Mouse (Mus musculus): ENCODE data around the gene Slc10a6. TPM values are rescaled to one million over a fixed set of nuclear protein-coding genes. Genes with fewer than 3 reads are reported as not detected.

Slc10a6 gene
- polyA plus RNA-seq, 1 experiment from 2014 or later: not detected

GRCm38 (mm10) chr5:103603115-103603893, 25.9 kb downstream of the Slc10a6 start:
- H3K4me2 ChIP-seq (ENCODE audit: low read length): no peak overlapping the region
- H3K4me3 ChIP-seq (replicated peaks; ENCODE audit: low read length): no peak overlapping the region
- H3K9me3 ChIP-seq (ENCODE audit: control insufficient read depth, low read length): no peaks in the 10 kb centered on the region
- no peak overlapping the region for H3K9ac ChIP-seq (replicated peaks; ENCODE audit: low read depth, low read length)
- H3K27me3 ChIP-seq (replicated peaks; ENCODE audit: control insufficient read depth, insufficient read depth, low read length): no peaks in the 10 kb centered on the region
- no peak for ATAC-seq
- 28% methylated on average over 11 of the region's 11 CpGs for WGBS
- no peak overlapping the region for H3K27ac ChIP-seq (ENCODE audit: low read length)
- H3K4me1 ChIP-seq (replicated peaks; ENCODE audit: control insufficient read depth, insufficient read depth, low read length): peaks cover 5% of the 10 kb centered on the region
- no peaks in the 10 kb centered on the region for H3K36me3 ChIP-seq (ENCODE audit: control insufficient read depth, insufficient read depth)

- no peak overlapping the region for H3K4me3 ChIP-seq (replicated peaks; ENCODE audit: low read length)
- no peak overlapping the region for H3K4me2 ChIP-seq (ENCODE audit: low read length)
- no peaks in the 10 kb centered on the region for H3K27me3 ChIP-seq (replicated peaks; ENCODE audit: control insufficient read depth, insufficient read depth, low read length)
- H3K9ac ChIP-seq (replicated peaks; ENCODE audit: low read depth, low read length): no peak overlapping the region
- H3K9me3 ChIP-seq (ENCODE audit: control insufficient read depth, low read length): no peaks in the 10 kb centered on the region
- no peaks in the 10 kb centered on the region for H3K36me3 ChIP-seq (ENCODE audit: control insufficient read depth, insufficient read depth)
- ATAC-seq: no peak
- 83% methylated on average over 5 of the region's 5 CpGs for whole genome bisulfite sequencing
- H3K4me1 ChIP-seq (replicated peaks; ENCODE audit: control insufficient read depth, insufficient read depth, low read length): peaks cover 21% of the 10 kb centered on the region
- H3K27ac ChIP-seq (ENCODE audit: low read length): no peak overlapping the region
Measured at GRCm38 (mm10) chr5:103598881-103599280, 30.3 kb downstream of the Slc10a6 start.

- no peaks in the 10 kb centered on the region for H3K9me3 ChIP-seq (ENCODE audit: control insufficient read depth, low read length)
Measured at GRCm38 (mm10) chr5:103598264-103598663, 30.9 kb downstream of the Slc10a6 start.

GRCm38 (mm10) chr5:103597604-103598003, 31.6 kb downstream of the Slc10a6 start:
- 75% methylated on average over 6 of the region's 6 CpGs for WGBS
- H3K27me3 ChIP-seq (replicated peaks; ENCODE audit: control insufficient read depth, insufficient read depth, low read length): no peaks in the 10 kb centered on the region
- no peak overlapping the region for H3K4me3 ChIP-seq (replicated peaks; ENCODE audit: low read length)
- no peaks in the 10 kb centered on the region for H3K9me3 ChIP-seq (ENCODE audit: control insufficient read depth, low read length)
- ATAC-seq: no peak
- no peak overlapping the region for H3K27ac ChIP-seq (ENCODE audit: low read length)
- peaks cover 16% of the 10 kb centered on the region for H3K4me1 ChIP-seq (replicated peaks; ENCODE audit: control insufficient read depth, insufficient read depth, low read length)
- no peak overlapping the region for H3K9ac ChIP-seq (replicated peaks; ENCODE audit: low read depth, low read length)
- H3K4me2 ChIP-seq (ENCODE audit: low read length): no peak overlapping the region
- H3K36me3 ChIP-seq (ENCODE audit: control insufficient read depth, insufficient read depth): no peaks in the 10 kb centered on the region

More at GRCm38 (mm10) chr5:103598264-103598663, 30.9 kb downstream of the Slc10a6 start:
- H3K4me2 ChIP-seq (ENCODE audit: low read length): no peak overlapping the region
- no peaks in the 10 kb centered on the region for H3K27me3 ChIP-seq (replicated peaks; ENCODE audit: control insufficient read depth, insufficient read depth, low read length)
- WGBS: 87% methylated on average over 9 of the region's 9 CpGs
- H3K36me3 ChIP-seq (ENCODE audit: control insufficient read depth, insufficient read depth): no peaks in the 10 kb centered on the region
- H3K4me1 ChIP-seq (replicated peaks; ENCODE audit: control insufficient read depth, insufficient read depth, low read length): peaks cover 18% of the 10 kb centered on the region
- H3K27ac ChIP-seq (ENCODE audit: low read length): no peak overlapping the region
- H3K9ac ChIP-seq (replicated peaks; ENCODE audit: low read depth, low read length): no peak overlapping the region
- no peak for ATAC-seq
- H3K4me3 ChIP-seq (replicated peaks; ENCODE audit: low read length): no peak overlapping the region

GRCm38 (mm10) chr5:103596467-103597146, 32.6 kb downstream of the Slc10a6 start:
- 58% methylated on average over 14 of the region's 14 CpGs for WGBS
- Histone ChIP-seq H3K9me3 (ENCODE audit: control insufficient read depth, low read length) (no peaks in the 10 kb centered on the region), H3K9ac (replicated peaks; ENCODE audit: low read depth, low read length) (no peak overlapping the region), H3K4me1 (replicated peaks; ENCODE audit: control insufficient read depth, insufficient read depth, low read length) (peaks cover 16% of the 10 kb centered on the region), H3K4me2 (ENCODE audit: low read length) (no peak overlapping the region), H3K4me3 (replicated peaks; ENCODE audit: low read length) (no peak overlapping the region), H3K27me3 (replicated peaks; ENCODE audit: control insufficient read depth, insufficient read depth, low read length) (no peaks in the 10 kb centered on the region), H3K27ac (ENCODE audit: low read length) (peak overlapping the region; percentile 54; the same call in 1 of the 2 replicates), H3K36me3 (ENCODE audit: control insufficient read depth, insufficient read depth) (no peaks in the 10 kb centered on the region)
- ATAC-seq: peak; percentile 78

GRCm38 (mm10) chr5:103595394-103596226, 33.6 kb downstream of the Slc10a6 start:
- H3K9ac ChIP-seq (replicated peaks; ENCODE audit: low read depth, low read length): no peak overlapping the region
- ATAC-seq: peak; percentile 19; the same call in 1 of the 2 replicates
- H3K9me3 ChIP-seq (ENCODE audit: control insufficient read depth, low read length): no peaks in the 10 kb centered on the region
- 0 out of 2 replicates have a peak overlapping the region, but pooled peaks have one; percentile 12 for H3K27ac ChIP-seq (ENCODE audit: low read length)
- peaks cover 16% of the 10 kb centered on the region for H3K4me1 ChIP-seq (replicated peaks; ENCODE audit: control insufficient read depth, insufficient read depth, low read length)
- no peak overlapping the region for H3K4me2 ChIP-seq (ENCODE audit: low read length)
- H3K36me3 ChIP-seq (ENCODE audit: control insufficient read depth, insufficient read depth): no peaks in the 10 kb centered on the region
- H3K27me3 ChIP-seq (replicated peaks; ENCODE audit: control insufficient read depth, insufficient read depth, low read length): no peaks in the 10 kb centered on the region
- no peak overlapping the region for H3K4me3 ChIP-seq (replicated peaks; ENCODE audit: low read length)
- WGBS: 61% methylated on average over 13 of the region's 13 CpGs

- no peaks in the 10 kb centered on the region for H3K36me3 ChIP-seq (ENCODE audit: control insufficient read depth, insufficient read depth)
- no peak overlapping the region for H3K4me3 ChIP-seq (replicated peaks; ENCODE audit: low read length)
- H3K27ac ChIP-seq (ENCODE audit: low read length): no peak overlapping the region
- H3K4me1 ChIP-seq (replicated peaks; ENCODE audit: control insufficient read depth, insufficient read depth, low read length): peaks cover 16% of the 10 kb centered on the region
- no peaks in the 10 kb centered on the region for H3K27me3 ChIP-seq (replicated peaks; ENCODE audit: control insufficient read depth, insufficient read depth, low read length)
- H3K9me3 ChIP-seq (ENCODE audit: control insufficient read depth, low read length): no peaks in the 10 kb centered on the region
- no peak overlapping the region for H3K9ac ChIP-seq (replicated peaks; ENCODE audit: low read depth, low read length)
- 78% methylated on average over 9 of the region's 9 CpGs for WGBS
- ATAC-seq: no peak
- no peak overlapping the region for H3K4me2 ChIP-seq (ENCODE audit: low read length)
Measured at GRCm38 (mm10) chr5:103593575-103593974, 35.6 kb downstream of the Slc10a6 start.

GRCm38 (mm10) chr5:103592706-103593105, 36.5 kb downstream of the Slc10a6 start:
- Histone ChIP-seq H3K4me3 (replicated peaks; ENCODE audit: low read length) (no peak overlapping the region), H3K27me3 (replicated peaks; ENCODE audit: control insufficient read depth, insufficient read depth, low read length) (no peaks in the 10 kb centered on the region), H3K27ac (ENCODE audit: low read length) (no peak overlapping the region), H3K4me2 (ENCODE audit: low read length) (no peak overlapping the region), H3K9me3 (ENCODE audit: control insufficient read depth, low read length) (no peaks in the 10 kb centered on the region), H3K4me1 (replicated peaks; ENCODE audit: control insufficient read depth, insufficient read depth, low read length) (peaks cover 16% of the 10 kb centered on the region), H3K36me3 (ENCODE audit: control insufficient read depth, insufficient read depth) (no peaks in the 10 kb centered on the region), H3K9ac (replicated peaks; ENCODE audit: low read depth, low read length) (no peak overlapping the region)
- no peak for ATAC-seq
- WGBS: 80% methylated on average over 8 of the region's 8 CpGs

- H3K27ac ChIP-seq (ENCODE audit: low read length): no peak overlapping the region
- no peaks in the 10 kb centered on the region for H3K36me3 ChIP-seq (ENCODE audit: control insufficient read depth, insufficient read depth)
- H3K4me1 ChIP-seq (replicated peaks; ENCODE audit: control insufficient read depth, insufficient read depth, low read length): peaks cover 16% of the 10 kb centered on the region
- no peaks in the 10 kb centered on the region for H3K27me3 ChIP-seq (replicated peaks; ENCODE audit: control insufficient read depth, insufficient read depth, low read length)
- H3K9me3 ChIP-seq (ENCODE audit: control insufficient read depth, low read length): no peaks in the 10 kb centered on the region
- 82% methylated on average over 7 of the region's 7 CpGs for WGBS
- H3K9ac ChIP-seq (replicated peaks; ENCODE audit: low read depth, low read length): no peak overlapping the region
- no peak overlapping the region for H3K4me2 ChIP-seq (ENCODE audit: low read length)
- ATAC-seq: no peak
- H3K4me3 ChIP-seq (replicated peaks; ENCODE audit: low read length): no peak overlapping the region
Measured at GRCm38 (mm10) chr5:103591846-103592245, 37.4 kb downstream of the Slc10a6 start.
